Mouse (Mus musculus): ENCODE results near the gene Eno2. TPM values are rescaled to one million over a fixed set of nuclear protein-coding genes. Genes with fewer than 3 reads are reported as not detected.
A peak's percentile ranks its signal among the peaks of the same experiment; 100 is the strongest.

Eno2 gene
- total and polyA plus RNA-seq, 2 experiments from 2014 or later: 175 to 267 TPM

GRCm38 (mm10) chr6:124780917-124781316 lies 11.4 kb upstream of the Eno2 start:
- no peak overlapping the region for H3K4me2 ChIP-seq (ENCODE audit: low read depth, low read length, poor library complexity, severe bottlenecking)
- no peak for ATAC-seq (ENCODE audit: low FRiP score)

GRCm38 (mm10) chr6:124779984-124780416 lies 10.5 kb upstream of the Eno2 start:
- peak overlapping the region; percentile 14; the same call in 1 of the 2 replicates for H3K9ac ChIP-seq (replicated peaks; ENCODE audit: low read length, poor library complexity, severe bottlenecking)
- no peaks in the 10 kb centered on the region for H3K36me3 ChIP-seq (ENCODE audit: insufficient read depth, low read length)
- peak overlapping the region; percentile 48 for H3K4me2 ChIP-seq (ENCODE audit: low read depth, low read length, poor library complexity, severe bottlenecking)
- peak; percentile 38 for TF ChIP-seq CTCF (IDR thresholded peaks at IDR 0.05)
- no peak overlapping the region for H3K27ac ChIP-seq (ENCODE audit: low read depth, low read length)
- no peak for DNase-seq (ENCODE audit: low spot score)
- WGBS: 5% methylated on average over 10 of the region's 10 CpGs
- peak overlapping the region; percentile 22 for H3K4me3 ChIP-seq (ENCODE audit: low read depth, low read length)
- 0 out of 2 replicates have a peak, but pooled peaks cover 4% of the 10 kb centered on the region for H3K27me3 ChIP-seq (ENCODE audit: insufficient read depth, low read length)
- no peaks in the 10 kb centered on the region for H3K9me3 ChIP-seq (ENCODE audit: low read length)
- H3K4me1 ChIP-seq (ENCODE audit: insufficient read depth, low read length): no peaks in the 10 kb centered on the region; the same call in 1 of the 2 replicates
- ATAC-seq (ENCODE audit: low FRiP score): peak; percentile 47; the same call in 1 of the 2 replicates

More at GRCm38 (mm10) chr6:124780917-124781316, 11.4 kb upstream of the Eno2 start:
- 0 out of 2 replicates have a peak, but pooled peaks cover 4% of the 10 kb centered on the region for H3K27me3 ChIP-seq (ENCODE audit: insufficient read depth, low read length)
- H3K36me3 ChIP-seq (ENCODE audit: insufficient read depth, low read length): no peaks in the 10 kb centered on the region
- DNase-seq (ENCODE audit: low spot score): no peak
- WGBS: 88% methylated on average over 7 of the region's 7 CpGs
- no peaks in the 10 kb centered on the region; the same call in 1 of the 2 replicates for H3K4me1 ChIP-seq (ENCODE audit: insufficient read depth, low read length)
- TF ChIP-seq CTCF (IDR thresholded peaks at IDR 0.05): no peak
- no peak overlapping the region for H3K9ac ChIP-seq (replicated peaks; ENCODE audit: low read length, poor library complexity, severe bottlenecking)
- H3K4me3 ChIP-seq (ENCODE audit: low read depth, low read length): no peak overlapping the region
- H3K27ac ChIP-seq (ENCODE audit: low read depth, low read length): no peak overlapping the region
- no peaks in the 10 kb centered on the region for H3K9me3 ChIP-seq (ENCODE audit: low read length)

- Histone ChIP-seq H3K9me3 (ENCODE audit: low read length) (no peaks in the 10 kb centered on the region), H3K4me1 (ENCODE audit: insufficient read depth, low read length) (no peaks in the 10 kb centered on the region; the same call in 1 of the 2 replicates), H3K4me2 (ENCODE audit: low read depth, low read length, poor library complexity, severe bottlenecking) (peak within 1 kb of the TSS; percentile 48), H3K27me3 (ENCODE audit: insufficient read depth, low read length) (0 out of 2 replicates have a peak, but pooled peaks cover 4% of the 10 kb centered on the region), H3K36me3 (ENCODE audit: insufficient read depth, low read length) (no peaks in the 10 kb centered on the region), H3K9ac (replicated peaks; ENCODE audit: low read length, poor library complexity, severe bottlenecking) (peak within 1 kb of the TSS; percentile 14; the same call in 1 of the 2 replicates), H3K4me3 (ENCODE audit: low read depth, low read length) (peak within 1 kb of the TSS; percentile 22), H3K27ac (ENCODE audit: low read depth, low read length) (no peak within 1 kb of the TSS)
- TF ChIP-seq CTCF (IDR thresholded peaks at IDR 0.05): no peak
- DNase-seq (ENCODE audit: low spot score) (peak; percentile 84), ATAC-seq (ENCODE audit: low FRiP score) (peak; percentile 64)
- WGBS: 1% methylated on average over 23 of the region's 23 CpGs
Observed at GRCm38 (mm10) chr6:124779222-124779983, 9.9 kb upstream of the Eno2 start, which contains the start of gene Lrrc23. Gene Lrrc23 (minus strand): TSS chr6:124779727.

- Histone ChIP-seq H3K9me3 (ENCODE audit: low read length) (no peaks in the 10 kb centered on the region), H3K27ac (ENCODE audit: low read depth, low read length) (no peak overlapping the region), H3K27me3 (ENCODE audit: insufficient read depth, low read length) (no peaks in the 10 kb centered on the region), H3K4me2 (ENCODE audit: low read depth, low read length, poor library complexity, severe bottlenecking) (no peak overlapping the region), H3K36me3 (ENCODE audit: insufficient read depth, low read length) (0 out of 2 replicates have a peak, but pooled peaks cover 2% of the 10 kb centered on the region), H3K9ac (replicated peaks; ENCODE audit: low read length, poor library complexity, severe bottlenecking) (no peak overlapping the region), H3K4me1 (ENCODE audit: insufficient read depth, low read length) (peaks cover 15% of the 10 kb centered on the region; the same call in 1 of the 2 replicates), H3K4me3 (ENCODE audit: low read depth, low read length) (no peak overlapping the region)
- no peak for TF ChIP-seq CTCF (IDR thresholded peaks at IDR 0.05)
- ATAC-seq (ENCODE audit: low FRiP score): no peak
- 90% methylated on average over 15 of the region's 15 CpGs for WGBS
- no peak for DNase-seq (ENCODE audit: low spot score)
Observed at GRCm38 (mm10) chr6:124770511-124770910, 1.0 kb upstream of the Eno2 start.

- Histone ChIP-seq H3K27me3 (ENCODE audit: insufficient read depth, low read length) (no peaks in the 10 kb centered on the region), H3K4me1 (ENCODE audit: insufficient read depth, low read length) (peaks cover 15% of the 10 kb centered on the region; the same call in 1 of the 2 replicates), H3K27ac (ENCODE audit: low read depth, low read length) (peak overlapping the region; percentile 60), H3K4me3 (ENCODE audit: low read depth, low read length) (peak overlapping the region; percentile 53), H3K9ac (replicated peaks; ENCODE audit: low read length, poor library complexity, severe bottlenecking) (peak overlapping the region; percentile 76), H3K36me3 (ENCODE audit: insufficient read depth, low read length) (0 out of 2 replicates have a peak, but pooled peaks cover 2% of the 10 kb centered on the region), H3K4me2 (ENCODE audit: low read depth, low read length, poor library complexity, severe bottlenecking) (peak overlapping the region; percentile 75), H3K9me3 (ENCODE audit: low read length) (no peaks in the 10 kb centered on the region)
- 59% methylated on average over 7 of the region's 7 CpGs for WGBS
- DNase-seq (ENCODE audit: low spot score) (no peak), ATAC-seq (ENCODE audit: low FRiP score) (no peak)
- no peak for TF ChIP-seq CTCF (IDR thresholded peaks at IDR 0.05)
Observed at GRCm38 (mm10) chr6:124770013-124770412, 540 bp upstream of the Eno2 start.

GRCm38 (mm10) chr6:124768704-124769044 lies 799 bp downstream of the Eno2 start:
- DNase-seq (ENCODE audit: low spot score) (no peak), ATAC-seq (ENCODE audit: low FRiP score) (peak; percentile 2; the same call in 1 of the 2 replicates)
- Histone ChIP-seq H3K4me3 (ENCODE audit: low read depth, low read length) (peak overlapping the region; percentile 53), H3K27ac (ENCODE audit: low read depth, low read length) (peak overlapping the region; percentile 60), H3K9ac (replicated peaks; ENCODE audit: low read length, poor library complexity, severe bottlenecking) (peak overlapping the region; percentile 76), H3K4me1 (ENCODE audit: insufficient read depth, low read length) (peaks cover 15% of the 10 kb centered on the region; the same call in 1 of the 2 replicates), H3K4me2 (ENCODE audit: low read depth, low read length, poor library complexity, severe bottlenecking) (peak overlapping the region; percentile 75), H3K36me3 (ENCODE audit: insufficient read depth, low read length) (0 out of 2 replicates have a peak, but pooled peaks cover 2% of the 10 kb centered on the region), H3K27me3 (ENCODE audit: insufficient read depth, low read length) (no peaks in the 10 kb centered on the region), H3K9me3 (ENCODE audit: low read length) (no peaks in the 10 kb centered on the region)
- TF ChIP-seq CTCF (IDR thresholded peaks at IDR 0.05): no peak
- WGBS: 6% methylated on average over 9 of the region's 9 CpGs

Data from midbrain, postnatal 0 days (tissue).